Mouse (Mus musculus) limb, embryonic 14.5 days (tissue): Measurements from ENCODE around the gene Ak6. TPM values are rescaled to one million over a fixed set of nuclear protein-coding genes. Genes with fewer than 3 reads are reported as not detected.

ENCODE experiments used
- ATAC-seq: fragments of 200-750 bp; cut with Nextera tagmentation; 2 replicates; pipeline ENCODE4 v1.8.0; 2017; ENCODE audit warnings: low read depth, moderate number of reproducible peaks, moderate TSS enrichment; ENCODE audit not compliant: low FRiP score
- DNase-seq: peaks from one replicate; pipeline ENCODE4 v3.0.0-alpha.2; 2015; ENCODE audit warnings: low spot score
- H3K27ac ChIP-seq: fragments of 300-500 bp; sonication (generic); replicated peaks from 2 replicates; pipeline ENCODE4 v1.5.1; 2014; ENCODE audit warnings: low read depth, mild to moderate bottlenecking, low read length, moderate library complexity, mixed read lengths
- H3K27me3 ChIP-seq: fragments of 300-500 bp; sonication (generic); 2 replicates; pipeline ENCODE4 v1.6.1; 2014; ENCODE audit warnings: low read length, mixed read lengths; ENCODE audit not compliant: control insufficient read depth, insufficient read depth
- H3K36me3 ChIP-seq: fragments of 300-500 bp; sonication (generic); 2 replicates; pipeline ENCODE4 v1.6.1; 2014; ENCODE audit warnings: mild to moderate bottlenecking, low read length, moderate library complexity, mixed read lengths; ENCODE audit not compliant: control insufficient read depth, insufficient read depth
- H3K4me1 ChIP-seq: fragments of 300-500 bp; sonication (generic); 2 replicates; pipeline ENCODE4 v1.6.1; 2014; ENCODE audit warnings: antibody characterized with exemption, low read length, mixed read lengths; ENCODE audit not compliant: control insufficient read depth, insufficient read depth
- H3K4me2 ChIP-seq: fragments of 300-500 bp; sonication (generic); replicated peaks from 2 replicates; pipeline ENCODE4 v1.6.1; 2014; ENCODE audit warnings: low read depth, mild to moderate bottlenecking, low read length, moderate library complexity; ENCODE audit not compliant: severe bottlenecking
- H3K4me3 ChIP-seq: fragments of 300-500 bp; sonication (generic); replicated peaks from 2 replicates; pipeline ENCODE4 v1.5.1; 2014; ENCODE audit warnings: low read length
- H3K9ac ChIP-seq: fragments of 300-500 bp; sonication (generic); 2 replicates; pipeline ENCODE4 v1.6.1; 2014; ENCODE audit warnings: mild to moderate bottlenecking, low read depth, low read length, moderate library complexity; ENCODE audit not compliant: severe bottlenecking
- H3K9me3 ChIP-seq: fragments of 300-500 bp; sonication (generic); 2 replicates; pipeline ENCODE4 v1.6.1; 2016; ENCODE audit warnings: low read length; ENCODE audit not compliant: control insufficient read depth
- POLR2A ChIP-seq: fragments of 200-500 bp; IDR thresholded peaks from 2 replicates; pipeline ENCODE4 v1.8.0; 2012; ENCODE audit warnings: inconsistent platforms, mild to moderate bottlenecking, moderate library complexity, borderline replicate concordance; ENCODE audit not compliant: insufficient read depth, insufficient read length; ENCODE audit errors: extremely low read depth
- WGBS: fragments of 180-500 bp; shearing (Covaris S2); extraction: QIAGEN DNeasy Blood & Tissue Kit; methylation state at CpG from one replicate; pipeline ENCODE4 v1.1.7; 2014; 5-methylcytosine and 5-hydroxymethylcytosine counted together
- polyA plus RNA-seq, 2 experiments: library from polyadenylated mRNA; depleted of rRNA in 1 of 2; stranded (reverse) in 1 of 2; unstranded in 1 of 2; fragments of >200 nt; fragmentation: Nextera tagmentation in 1 of 2; extraction: Ambion mirVana in 1 of 2; gene quantifications; 2 replicates each; pipeline versions ENCODE4 v1.2.1 to v1.2.3; 2012 to 2014

Gene Ak6
- polyA plus RNA-seq, 2 experiments, result 187 to 262 TPM

- Histone ChIP-seq H3K9ac (peak overlapping the region; percentile 75), H3K27ac (no peak overlapping the region), H3K36me3 (peaks cover 16% of the 10 kb centered on the region), H3K4me3 (peak overlapping the region; percentile 53), H3K4me1 (no peaks in the 10 kb centered on the region), H3K9me3 (no peaks in the 10 kb centered on the region), H3K4me2 (peak overlapping the region; percentile 85), H3K27me3 (no peaks in the 10 kb centered on the region)
- no peak for ATAC-seq
- DNase-seq, result no peak
- 48% methylated on average over 9 of the region's 9 CpGs for WGBS
- no peak for TF ChIP-seq POLR2A
Measured at GRCm38 (mm10) chr13:100670181-100670741, 19.5 kb downstream of the Ak6 start.

- Histone ChIP-seq H3K4me2 (no peak overlapping the region), H3K9ac (no peak overlapping the region), H3K9me3 (no peaks in the 10 kb centered on the region), H3K4me3 (no peak overlapping the region), H3K36me3 (no peaks in the 10 kb centered on the region), H3K4me1 (no peaks in the 10 kb centered on the region), H3K27me3 (no peaks in the 10 kb centered on the region), H3K27ac (no peak overlapping the region)
- no peak for ATAC-seq
- TF ChIP-seq POLR2A, result no peak
- no peak for DNase-seq
- WGBS, result 84% methylated on average over 15 of the region's 15 CpGs
Measured at GRCm38 (mm10) chr13:100675936-100676635, 25.3 kb downstream of the Ak6 start.

- no peak overlapping the region for H3K9ac ChIP-seq
- H3K9me3 ChIP-seq, result no peaks in the 10 kb centered on the region
- H3K4me3 ChIP-seq, result no peak overlapping the region
- no peak overlapping the region for H3K27ac ChIP-seq
- DNase-seq, result no peak
- H3K27me3 ChIP-seq, result no peaks in the 10 kb centered on the region
- WGBS, result 86% methylated on average over 8 of the region's 8 CpGs
- H3K4me1 ChIP-seq, result no peaks in the 10 kb centered on the region
- no peaks in the 10 kb centered on the region for H3K36me3 ChIP-seq
- H3K4me2 ChIP-seq, result no peak overlapping the region
- no peak for ATAC-seq
- TF ChIP-seq POLR2A, result no peak
Measured at GRCm38 (mm10) chr13:100681615-100682014, 30.8 kb downstream of the Ak6 start.

GRCm38 (mm10) chr13:100682837-100683236, 32.1 kb downstream of the Ak6 start:
- DNase-seq, result no peak
- Histone ChIP-seq H3K4me2 (no peak overlapping the region), H3K9ac (no peak overlapping the region), H3K27me3 (no peaks in the 10 kb centered on the region), H3K4me3 (no peak overlapping the region), H3K4me1 (no peaks in the 10 kb centered on the region), H3K36me3 (no peaks in the 10 kb centered on the region), H3K27ac (no peak overlapping the region), H3K9me3 (no peaks in the 10 kb centered on the region)
- TF ChIP-seq POLR2A, result no peak
- ATAC-seq, result no peak
- 70% methylated on average over 2 of the region's 2 CpGs for WGBS

- no peak overlapping the region for H3K4me3 ChIP-seq
- no peaks in the 10 kb centered on the region for H3K27me3 ChIP-seq
- 75% methylated on average over 2 of the region's 2 CpGs for WGBS
- no peak overlapping the region for H3K27ac ChIP-seq
- no peak for DNase-seq
- H3K9ac ChIP-seq, result no peak overlapping the region
- ATAC-seq, result no peak
- TF ChIP-seq POLR2A, result no peak
- no peaks in the 10 kb centered on the region for H3K36me3 ChIP-seq
- no peaks in the 10 kb centered on the region for H3K4me1 ChIP-seq
- no peak overlapping the region for H3K4me2 ChIP-seq
- H3K9me3 ChIP-seq, result no peaks in the 10 kb centered on the region
Measured at GRCm38 (mm10) chr13:100684355-100684754, 33.6 kb downstream of the Ak6 start.
